Mouse (Mus musculus): ENCODE measurements around the gene 1700123O20Rik.

1700123O20Rik gene

DNA sequence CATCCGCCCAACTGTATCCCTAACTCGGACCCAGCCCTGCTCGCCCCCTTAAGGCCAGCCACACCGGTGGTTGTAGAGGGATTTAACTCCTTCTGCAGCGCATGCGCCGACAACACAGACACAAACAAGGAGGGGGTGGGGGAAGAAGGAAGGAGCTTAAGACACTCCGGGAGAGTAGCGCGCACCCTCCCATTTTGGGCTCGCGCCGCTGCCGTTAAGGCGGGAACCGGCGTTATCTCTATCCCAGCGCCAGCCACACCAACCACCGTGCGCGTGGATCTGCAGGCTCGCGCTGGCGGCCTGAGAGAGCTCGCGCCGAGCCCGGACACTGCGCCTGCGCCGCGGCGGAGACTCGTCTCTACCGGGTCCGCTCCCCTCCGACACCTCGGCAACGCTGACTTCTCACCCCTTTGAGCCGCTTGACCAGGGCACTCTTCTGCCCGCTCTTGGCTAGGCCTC, at the start of gene 1700123O20Rik:
Gene 1700123O20Rik, plus strand, starts transcription at position 154 of the 459 bp plus-strand sequence.
- peak; percentile 70 to 83 for DNase-seq

- DNase-seq, result no peak
Observed at GRCm38 (mm10) chr14:54636954-54637353, 49.1 kb upstream of the 1700123O20Rik start.

GRCm38 (mm10) chr14:54638210-54638609, 47.8 kb upstream of the 1700123O20Rik start:
- DNase-seq, result no peak

DNA sequence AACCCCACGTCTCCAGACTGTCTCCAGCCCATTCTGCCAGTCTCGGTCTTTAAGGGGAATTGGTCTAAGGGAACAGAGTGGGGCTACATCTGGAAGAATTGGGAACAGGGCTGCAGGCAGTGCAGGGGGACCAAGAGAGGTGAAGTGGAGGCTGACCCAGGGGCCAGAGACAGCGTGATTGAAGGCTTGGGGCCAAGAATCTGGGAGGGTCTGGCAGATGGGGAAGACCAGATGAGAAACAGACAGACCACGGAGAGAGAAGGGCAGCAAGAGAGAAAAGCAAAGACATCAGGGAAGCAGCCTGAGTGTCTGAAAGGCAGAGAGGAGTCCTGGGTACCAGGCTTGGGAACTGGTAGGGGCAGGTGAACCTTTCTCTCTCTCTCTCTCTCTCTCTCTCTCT, 45.9 kb upstream of the 1700123O20Rik start:
- DNase-seq, result no peak

- no peak for DNase-seq
Observed at GRCm38 (mm10) chr14:54640946-54641304, 45.1 kb upstream of the 1700123O20Rik start, which contains the start of gene Gm17606. TSS of gene Gm17606 (plus strand) at chr14:54640952.

GRCm38 (mm10) chr14:54641305-54641969, 44.6 kb upstream of the 1700123O20Rik start, which contains the start of gene Cdh24:
TSS of gene Cdh24 (minus strand) at chr14:54641364.
- DNase-seq, result peak; percentile 88 to 89

GRCm38 (mm10) chr14:54642224-54642944, 43.6 kb upstream of the 1700123O20Rik start:
- no peak for DNase-seq

DNA sequence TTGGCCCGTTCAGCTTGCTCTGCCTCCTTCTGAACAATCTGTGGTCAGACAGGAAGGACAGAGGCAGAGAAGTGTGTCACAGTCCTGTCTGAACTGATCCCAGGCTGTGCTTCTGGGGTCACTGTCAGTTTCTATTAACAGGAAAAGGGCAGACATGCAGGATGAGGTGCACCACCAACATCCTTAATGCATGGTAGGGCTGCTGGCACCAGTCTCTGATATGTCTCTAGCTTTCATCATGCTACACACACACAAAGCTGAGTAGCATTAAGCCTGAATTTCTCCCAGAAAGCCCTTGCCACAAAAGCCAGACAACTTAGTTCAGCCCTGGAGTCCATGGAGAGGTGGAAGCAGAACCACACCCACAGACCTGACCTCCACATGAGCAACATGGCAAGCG, 43.0 kb upstream of the 1700123O20Rik start:
- DNase-seq, result no peak

DNA sequence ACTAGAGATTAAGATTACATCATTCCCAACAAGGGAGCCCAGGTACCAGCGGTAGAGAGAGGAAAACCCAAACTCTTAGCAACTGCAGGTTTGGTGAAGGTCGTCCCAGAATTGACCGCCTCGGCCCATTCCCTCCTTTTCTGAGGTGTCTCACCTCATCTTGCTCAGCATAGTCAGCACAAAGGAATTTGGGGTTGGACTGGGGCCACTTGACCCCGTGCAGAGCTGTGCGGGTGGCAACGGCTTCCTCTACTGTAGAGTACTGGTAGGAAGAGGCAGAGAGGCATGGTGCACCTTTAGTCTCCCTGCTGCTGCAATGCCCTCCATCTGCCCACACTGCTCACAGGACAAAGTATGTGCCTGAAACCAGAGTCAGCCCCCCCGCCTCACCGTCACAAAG, 41.7 kb upstream of the 1700123O20Rik start:
- DNase-seq, result no peak

- DNase-seq, result no peak
Observed at GRCm38 (mm10) chr14:54646455-54646854, 39.6 kb upstream of the 1700123O20Rik start.

GRCm38 (mm10) chr14:54646898-54647636, 38.9 kb upstream of the 1700123O20Rik start:
- DNase-seq, result no peak

- DNase-seq, result no peak
Observed at GRCm38 (mm10) chr14:54647900-54648299, 38.1 kb upstream of the 1700123O20Rik start.

- DNase-seq, result peak; percentile 52 to 70
Observed at GRCm38 (mm10) chr14:54650621-54651454, 35.2 kb upstream of the 1700123O20Rik start.

DNA sequence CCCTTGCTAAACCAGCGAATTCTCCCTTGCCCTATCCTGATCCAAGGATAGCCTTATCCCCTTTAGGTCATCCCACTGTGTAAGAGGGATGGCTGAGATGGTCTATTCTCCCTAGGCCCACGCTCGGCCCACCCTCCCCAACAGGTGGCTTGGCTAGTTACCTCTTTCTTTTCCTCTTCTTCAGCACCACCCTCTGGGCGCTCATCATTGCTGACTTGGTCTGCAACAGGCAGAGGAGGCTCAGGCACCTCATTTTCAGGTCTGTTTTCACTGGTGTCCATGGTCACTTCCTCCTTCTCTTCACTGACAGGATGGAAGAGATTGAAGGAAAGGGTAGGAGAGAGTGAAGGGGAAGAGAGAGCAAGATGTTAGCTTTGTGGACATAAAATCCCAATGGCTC, 34.5 kb upstream of the 1700123O20Rik start:
- DNase-seq, result no peak

DNA sequence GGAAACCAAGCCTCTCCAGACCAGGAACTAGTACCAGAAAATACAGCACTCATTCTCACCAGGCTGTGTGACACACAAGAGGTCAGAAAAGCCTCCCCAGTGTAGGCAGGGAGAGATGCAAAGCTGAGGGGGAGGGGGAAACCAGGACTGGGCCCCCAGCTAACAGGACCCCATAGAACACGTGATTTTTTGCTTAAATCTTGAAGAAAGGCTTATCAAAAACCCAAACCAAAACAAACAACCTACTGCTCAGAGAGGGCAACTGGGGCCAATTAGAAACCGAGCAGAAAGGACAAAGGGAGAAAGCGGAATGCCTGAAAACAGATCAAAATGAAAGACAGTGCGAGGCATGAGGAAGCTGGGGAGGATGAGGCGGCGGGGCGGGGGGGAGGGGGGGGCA, 33.2 kb upstream of the 1700123O20Rik start:
- DNase-seq, result no peak

- peak; percentile 79 for DNase-seq
Observed at GRCm38 (mm10) chr14:54653496-54653895, 32.5 kb upstream of the 1700123O20Rik start.

GRCm38 (mm10) chr14:54660009-54660408, 26.0 kb upstream of the 1700123O20Rik start:
- DNase-seq, result no peak

GRCm38 (mm10) chr14:54664477-54665222, 21.4 kb upstream of the 1700123O20Rik start:
- no peak for DNase-seq

GRCm38 (mm10) chr14:54669381-54669780, 16.6 kb upstream of the 1700123O20Rik start:
- DNase-seq, result no peak

GRCm38 (mm10) chr14:54674317-54674716, 11.7 kb upstream of the 1700123O20Rik start:
- DNase-seq, result no peak

- no peak for DNase-seq
Observed at GRCm38 (mm10) chr14:54676290-54676689, 9.7 kb upstream of the 1700123O20Rik start.
